Comparison of ENCODE assay signal across 8 mouse cellular contexts in genomic region chr7:30321539-30322284, GRCm38 (mm10). TPM values are rescaled to one million over a fixed set of nuclear protein-coding genes. Genes with fewer than 3 reads are reported as not detected.
DNase-seq lines count a peak whose midpoint lies in the region; ATAC-seq lines count a peak whose summit lies in the region.

E130208F15Rik (plus strand) TSS chr7:30321740.

- peak within 1 kb of the TSS; percentile 89 for H3K27ac ChIP-seq in intestine, embryonic 16.5 days (ENCODE audit: low read length)
- peak within 1 kb of the TSS; percentile 84 for H3K27ac ChIP-seq in limb, embryonic 12.5 days
- peak within 1 kb of the TSS; percentile 80 for H3K27ac ChIP-seq in midbrain, embryonic 13.5 days

- H3K4me3 ChIP-seq in intestine, embryonic 16.5 days (ENCODE audit: low read length), result peak within 1 kb of the TSS; percentile 68
- H3K4me3 ChIP-seq in limb, embryonic 12.5 days (replicated peaks), result peak within 1 kb of the TSS; percentile 73
- peak within 1 kb of the TSS; percentile 81 for H3K4me3 ChIP-seq in midbrain, embryonic 13.5 days (replicated peaks)

- H3K36me3 ChIP-seq in intestine, embryonic 16.5 days (ENCODE audit: control insufficient read depth, insufficient read depth, low read length), result no peaks in the 10 kb centered on the region
- peaks cover 26% of the 10 kb centered on the region for H3K36me3 ChIP-seq in limb, embryonic 12.5 days
- H3K36me3 ChIP-seq in midbrain, embryonic 13.5 days, result no peaks in the 10 kb centered on the region

- H3K9me3 ChIP-seq in intestine, embryonic 16.5 days (ENCODE audit: control insufficient read depth, low read length), result 0 out of 2 replicates have a peak, but pooled peaks cover 3% of the 10 kb centered on the region
- H3K9me3 ChIP-seq in limb, embryonic 12.5 days, result peaks cover 7% of the 10 kb centered on the region; the same call in 1 of the 2 replicates
- no peaks in the 10 kb centered on the region for H3K9me3 ChIP-seq in midbrain, embryonic 13.5 days

- intact Hi-C loops in gastrocnemius, postnatal 36 days (cut with DNase I), result no loop called here

- DNase-seq in urinary bladder, postnatal 14 days (ENCODE audit: low spot score), result peak; percentile 69
- no peak for DNase-seq in urinary bladder, adult 2 months (ENCODE audit: low spot score)
- peak; percentile 75 for DNase-seq in embryo, embryonic 11 days
- peak; percentile 49 to 58 for DNase-seq in gastrocnemius, postnatal 36 days
- peak; percentile 53 to 80 for DNase-seq in spleen, postnatal 10 days (ENCODE audit: low spot score in 2 of 2)

- WGBS in intestine, embryonic 16.5 days, result under 1% methylated on average over 63 of the region's 63 CpGs
- WGBS in limb, embryonic 12.5 days, result under 1% methylated on average over 63 of the region's 63 CpGs
- under 1% methylated on average over 63 of the region's 63 CpGs for WGBS in midbrain, embryonic 13.5 days

- H3K4me2 ChIP-seq in intestine, embryonic 16.5 days (ENCODE audit: low read depth, low read length), result peak within 1 kb of the TSS; percentile 68
- H3K4me2 ChIP-seq in limb, embryonic 12.5 days, result peak within 1 kb of the TSS; percentile 69
- peak within 1 kb of the TSS; percentile 87 for H3K4me2 ChIP-seq in midbrain, embryonic 13.5 days (replicated peaks)

- H3K27me3 ChIP-seq in intestine, embryonic 16.5 days (replicated peaks; ENCODE audit: control insufficient read depth, insufficient read depth, low read length), result no peaks in the 10 kb centered on the region
- no peaks in the 10 kb centered on the region for H3K27me3 ChIP-seq in limb, embryonic 12.5 days
- 0 out of 2 replicates have a peak, but pooled peaks cover 9% of the 10 kb centered on the region for H3K27me3 ChIP-seq in midbrain, embryonic 13.5 days

- ATAC-seq in intestine, embryonic 16.5 days, result peak; percentile 67
- ATAC-seq in limb, embryonic 12.5 days (ENCODE audit: insufficient number of reproducible peaks, insufficient read depth, low FRiP score, low TSS enrichment, low read depth), result peak; percentile 74
- peak; percentile 85 for ATAC-seq in midbrain, embryonic 13.5 days

- peak within 1 kb of the TSS; percentile 79 for H3K9ac ChIP-seq in intestine, embryonic 16.5 days (ENCODE audit: low read depth, low read length)
- H3K9ac ChIP-seq in limb, embryonic 12.5 days (replicated peaks), result peak within 1 kb of the TSS; percentile 79
- H3K9ac ChIP-seq in midbrain, embryonic 13.5 days (replicated peaks), result peak within 1 kb of the TSS; percentile 89

- H3K4me1 ChIP-seq in intestine, embryonic 16.5 days (ENCODE audit: control insufficient read depth, insufficient read depth, low read length), result peaks cover 4% of the 10 kb centered on the region
- peaks cover 14% of the 10 kb centered on the region for H3K4me1 ChIP-seq in limb, embryonic 12.5 days (replicated peaks)
- peaks cover 18% of the 10 kb centered on the region for H3K4me1 ChIP-seq in midbrain, embryonic 13.5 days (replicated peaks)

RNA-seq across cellular contexts. Expression of gene E130208F15Rik, which starts in this region (rescaled TPM):
- 0.57 and 0.72 TPM in 2 replicates for polyA plus RNA-seq in urinary bladder, adult 2 months (2012; rRNA removed)
- total RNA-seq in gastrocnemius, postnatal 36 days (2021), result under 1 TPM; 0.48 to 0.72 TPM
- 0.61 and 2.8 TPM in 2 replicates for polyA plus RNA-seq in intestine, embryonic 16.5 days (2015; fragmentation: Nextera tagmentation; extraction: Ambion mirVana)
- polyA plus RNA-seq in limb, embryonic 12.5 days (2016; fragmentation: Nextera tagmentation; extraction: Ambion mirVana), result 0.97 and 5.0 TPM in 2 replicates
- polyA plus RNA-seq in midbrain, embryonic 13.5 days (2015; fragmentation: Nextera tagmentation; extraction: Ambion mirVana), result not detected in 2 replicates

Comparison
In these comparisons a context has a peak if more than half of its experiments do, and no peak if none do; other contexts are left out.
1. Peak in DNase-seq in gastrocnemius, postnatal 36 days; RNA of the gene not detected or under 1 TPM.
2. Peak in ATAC-seq, H3K4me3 ChIP-seq, H3K27ac ChIP-seq, H3K9ac ChIP-seq and H3K4me2 ChIP-seq in midbrain, embryonic 13.5 days; RNA of the gene not detected or under 1 TPM.